ENCODE assay signal across 13 mouse cellular contexts in the genomic region with DNA sequence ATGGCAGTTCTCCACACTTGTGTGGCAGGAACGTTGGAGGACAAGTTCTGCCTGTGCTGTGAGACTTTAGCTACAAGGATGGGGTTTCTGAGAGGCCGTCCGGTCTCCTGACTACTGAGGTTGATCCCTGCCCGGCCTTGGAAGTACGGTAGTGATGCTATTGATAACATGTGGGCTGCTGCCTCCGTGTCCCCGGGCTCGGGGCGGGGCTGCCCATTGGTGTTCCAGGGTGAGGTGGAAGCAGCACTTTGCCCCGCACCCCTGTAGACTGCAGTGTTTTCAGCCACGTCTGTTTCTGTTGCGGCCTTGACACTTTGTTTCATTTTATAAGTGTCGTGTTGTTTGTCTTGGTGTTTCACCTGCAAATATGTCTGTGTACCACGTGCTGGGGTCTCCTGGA. TPM values are rescaled to one million over a fixed set of nuclear protein-coding genes. Genes with fewer than 3 reads are reported as not detected.
A peak's percentile ranks its signal among the peaks of the same experiment; 100 is the strongest.
DNase-seq lines count a peak whose midpoint lies in the region; ATAC-seq lines count a peak whose summit lies in the region.
"Had no signal": no experiment of that assay in that cellular context is flagged by ENCODE, and none has a peak within 500 bp of the region (broad histone marks: within the 10 kb centered on the region; RNA-seq: fewer than 3 reads in every experiment).

No protein-coding gene starts in this region.

- H3K4me3 ChIP-seq in liver, embryonic 12.5 days = no peak overlapping the region
- no peak overlapping the region for H3K4me3 ChIP-seq in liver, embryonic 11.5 days (ENCODE audit: low read depth, low read length)
- H3K4me3 ChIP-seq in embryonic facial prominence, embryonic 15.5 days (replicated peaks) = no peak overlapping the region
- H3K4me3 ChIP-seq in stomach, embryonic 16.5 days (replicated peaks; ENCODE audit: low read length) = no peak overlapping the region
- H3K4me3 ChIP-seq: megakaryocyte, embryonic 14.5 days; myocyte had no signal

- DNase-seq in heart, adult 11 months = peak; percentile 94
- no peak for DNase-seq in heart, adult 8-10 months (ENCODE audit: low spot score)
- no peak for DNase-seq in liver, embryonic 11.5 days (ENCODE audit: low spot score)
- no peak for DNase-seq in neural tube, embryonic 10.5 days (ENCODE audit: extremely low spot score, low spot score)
- no peak for DNase-seq in cerebellum, adult 11 months
- DNase-seq: gastrocnemius, postnatal 14 days; thymus, postnatal 36 days had no signal

- peaks cover 8% of the 10 kb centered on the region for H3K36me3 ChIP-seq in liver, embryonic 12.5 days
- H3K36me3 ChIP-seq in liver, embryonic 11.5 days (ENCODE audit: control insufficient read depth, insufficient read depth, low read length) = peaks cover 1% of the 10 kb centered on the region; the same call in 1 of the 2 replicates
- H3K36me3 ChIP-seq in embryonic facial prominence, embryonic 15.5 days = peaks cover 9% of the 10 kb centered on the region
- H3K36me3 ChIP-seq in stomach, embryonic 16.5 days (ENCODE audit: control insufficient read depth, insufficient read depth, low read length) = peaks cover 5% of the 10 kb centered on the region

- WGBS in liver, embryonic 12.5 days (ENCODE audit: insufficient replicate concordance) = 63% methylated on average over 14 of the region's 14 CpGs
- WGBS in liver, embryonic 11.5 days = 62% methylated on average over 14 of the region's 14 CpGs
- WGBS in embryonic facial prominence, embryonic 15.5 days = 75% methylated on average over 14 of the region's 14 CpGs
- 66% methylated on average over 14 of the region's 14 CpGs for WGBS in stomach, embryonic 16.5 days

- H3K4me2 ChIP-seq in liver, embryonic 12.5 days = no peak overlapping the region
- H3K4me2 ChIP-seq in liver, embryonic 11.5 days = no peak overlapping the region
- H3K4me2 ChIP-seq in embryonic facial prominence, embryonic 15.5 days (replicated peaks) = no peak overlapping the region
- no peak overlapping the region for H3K4me2 ChIP-seq in stomach, embryonic 16.5 days (ENCODE audit: low read depth, low read length)

- 0 out of 2 replicates have a peak, but pooled peaks have one; percentile 16 for ATAC-seq in liver, embryonic 12.5 days
- no peak for ATAC-seq in liver, embryonic 11.5 days (replicated peaks; ENCODE audit: low FRiP score)
- ATAC-seq in embryonic facial prominence, embryonic 15.5 days (ENCODE audit: insufficient number of reproducible peaks, low FRiP score, low TSS enrichment, low read depth) = no peak
- no peak for ATAC-seq in stomach, embryonic 16.5 days (ENCODE audit: insufficient read depth, low FRiP score)
- ATAC-seq: hindbrain, postnatal 0 days had no signal

- H3K4me1 ChIP-seq in liver, embryonic 12.5 days = peaks cover 40% of the 10 kb centered on the region
- peaks cover 19% of the 10 kb centered on the region for H3K4me1 ChIP-seq in liver, embryonic 11.5 days (replicated peaks; ENCODE audit: control insufficient read depth, insufficient read depth, low read length)
- peaks cover 33% of the 10 kb centered on the region for H3K4me1 ChIP-seq in embryonic facial prominence, embryonic 15.5 days
- H3K4me1 ChIP-seq in stomach, embryonic 16.5 days (ENCODE audit: control insufficient read depth, insufficient read depth, low read length) = peaks cover 27% of the 10 kb centered on the region

- no peak overlapping the region for H3K9ac ChIP-seq in liver, embryonic 12.5 days
- no peak overlapping the region for H3K9ac ChIP-seq in liver, embryonic 11.5 days (ENCODE audit: low read depth, low read length)
- no peak overlapping the region for H3K9ac ChIP-seq in embryonic facial prominence, embryonic 15.5 days
- no peak overlapping the region for H3K9ac ChIP-seq in stomach, embryonic 16.5 days (ENCODE audit: low read length)

- no peaks in the 10 kb centered on the region for H3K9me3 ChIP-seq in liver, embryonic 12.5 days (replicated peaks)
- H3K9me3 ChIP-seq in liver, embryonic 11.5 days (ENCODE audit: control insufficient read depth, low read length) = no peaks in the 10 kb centered on the region
- no peaks in the 10 kb centered on the region for H3K9me3 ChIP-seq in embryonic facial prominence, embryonic 15.5 days (replicated peaks)
- no peaks in the 10 kb centered on the region for H3K9me3 ChIP-seq in stomach, embryonic 16.5 days (replicated peaks; ENCODE audit: control insufficient read depth, low read length)
- H3K9me3 ChIP-seq: megakaryocyte, embryonic 14.5 days had no signal

- H3K27me3 ChIP-seq in liver, embryonic 12.5 days (replicated peaks) = no peaks in the 10 kb centered on the region
- no peaks in the 10 kb centered on the region for H3K27me3 ChIP-seq in liver, embryonic 11.5 days (replicated peaks; ENCODE audit: control insufficient read depth, insufficient read depth, low read length)
- no peaks in the 10 kb centered on the region for H3K27me3 ChIP-seq in embryonic facial prominence, embryonic 15.5 days
- no peaks in the 10 kb centered on the region for H3K27me3 ChIP-seq in stomach, embryonic 16.5 days (ENCODE audit: control insufficient read depth, insufficient read depth, low read length)
- H3K27me3 ChIP-seq: megakaryocyte, embryonic 14.5 days had no signal

- H3K27ac ChIP-seq in liver, embryonic 12.5 days = no peak overlapping the region; the same call in 1 of the 2 replicates
- H3K27ac ChIP-seq in liver, embryonic 11.5 days (ENCODE audit: low read depth, low read length) = no peak overlapping the region
- 0 out of 2 replicates have a peak overlapping the region, but pooled peaks have one; percentile 58 for H3K27ac ChIP-seq in embryonic facial prominence, embryonic 15.5 days (replicated peaks)
- H3K27ac ChIP-seq in stomach, embryonic 16.5 days (ENCODE audit: low read length) = peak overlapping the region; percentile 23; the same call in 1 of the 2 replicates
- H3K27ac ChIP-seq: hindbrain, postnatal 0 days had no signal

RNA-seq across cellular contexts. Expression of gene Sec14l1, which starts 21.9 kb away (rescaled TPM):
- 10 to 100 TPM; 61.1 to 74.3 (median 69.2) TPM for total RNA-seq in heart, adult 8-10 months (2022)
- 26.9 and 27.5 TPM in 2 replicates for polyA plus RNA-seq in liver, embryonic 12.5 days (2016; fragmentation: Nextera tagmentation; extraction: Ambion mirVana)
- polyA plus RNA-seq in liver, embryonic 11.5 days (2014; fragmentation: Nextera tagmentation; extraction: Ambion mirVana) = 20.9 and 22.8 TPM in 2 replicates
- 61.4 and 69.3 TPM in 2 replicates for polyA plus RNA-seq in embryonic facial prominence, embryonic 15.5 days (2015; fragmentation: Nextera tagmentation; extraction: Ambion mirVana)
- polyA plus RNA-seq in stomach, embryonic 16.5 days (2015; fragmentation: Nextera tagmentation; extraction: Ambion mirVana) = 61.7 and 62.5 TPM in 2 replicates

Comparison
In these comparisons a context has a peak if more than half of its experiments do, and no peak if none do; other contexts are left out.
1. H3K27ac ChIP-seq: peak in embryonic facial prominence, embryonic 15.5 days (single experiment) and stomach, embryonic 16.5 days (single experiment); none in liver, embryonic 12.5 days (single experiment) and liver, embryonic 11.5 days (single experiment).